Comparison of ENCODE assay signal across 41 mouse cellular contexts in the genomic region with DNA sequence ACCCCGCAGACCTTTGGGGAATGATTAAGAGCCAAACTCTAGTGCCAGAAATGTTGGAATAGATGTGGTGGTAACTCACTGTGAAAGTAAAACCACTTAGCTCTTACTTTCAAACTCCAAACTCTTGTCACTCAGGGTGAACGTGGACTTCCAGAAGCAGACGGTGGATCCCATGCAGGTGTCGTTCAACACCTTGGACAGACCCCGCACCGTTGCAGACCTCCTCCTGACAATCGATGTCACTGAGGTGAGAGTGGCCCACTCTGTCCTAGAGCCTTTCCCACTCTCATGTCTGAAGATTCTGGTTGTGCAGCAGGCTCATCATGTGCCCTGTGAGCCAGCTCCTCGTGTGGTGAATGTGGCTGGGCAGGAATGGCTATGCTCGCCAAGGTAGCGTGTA. TPM values are rescaled to one million over a fixed set of nuclear protein-coding genes. Genes with fewer than 3 reads are reported as not detected.
"Had no signal": no experiment of that assay in that cellular context is flagged by ENCODE, and none has a peak within 500 bp of the region (broad histone marks: within the 10 kb centered on the region; RNA-seq: fewer than 3 reads in every experiment).

No protein-coding gene starts in this region.

- H3K4me3 ChIP-seq: heart, embryonic 10.5 days; heart, embryonic 12.5 days; heart, embryonic 13.5 days; heart, embryonic 15.5 days; hindbrain, embryonic 10.5 days; hindbrain, embryonic 12.5 days; hindbrain, embryonic 13.5 days; hindbrain, embryonic 15.5 days; intestine, embryonic 15.5 days; kidney, embryonic 15.5 days; layer of hippocampus, adult 2 months had no signal

- H3K4me1 ChIP-seq: heart, embryonic 10.5 days; heart, embryonic 12.5 days; heart, embryonic 13.5 days; heart, embryonic 15.5 days; hindbrain, embryonic 10.5 days; hindbrain, embryonic 12.5 days; hindbrain, embryonic 13.5 days; hindbrain, embryonic 15.5 days; intestine, embryonic 15.5 days had no signal

- H3K9me3 ChIP-seq: heart, embryonic 10.5 days; heart, embryonic 12.5 days; heart, embryonic 13.5 days; heart, embryonic 15.5 days; hindbrain, embryonic 10.5 days; hindbrain, embryonic 12.5 days; hindbrain, embryonic 13.5 days; hindbrain, embryonic 15.5 days; intestine, embryonic 15.5 days; kidney, embryonic 15.5 days had no signal

- H3K27ac ChIP-seq: heart, embryonic 10.5 days; heart, embryonic 13.5 days; heart, embryonic 15.5 days; hindbrain, embryonic 10.5 days; hindbrain, embryonic 12.5 days; hindbrain, embryonic 13.5 days; hindbrain, embryonic 14.5 days; hindbrain, embryonic 15.5 days; hindbrain, postnatal 0 days; intestine, embryonic 15.5 days; kidney, embryonic 15.5 days; kidney, postnatal 0 days; layer of hippocampus, adult 2 months had no signal

- H3K9ac ChIP-seq: heart, embryonic 12.5 days; heart, embryonic 13.5 days; heart, embryonic 15.5 days; hindbrain, embryonic 12.5 days; hindbrain, embryonic 13.5 days; hindbrain, embryonic 14.5 days; hindbrain, embryonic 15.5 days; intestine, embryonic 15.5 days; kidney, embryonic 15.5 days had no signal

- DNase-seq: heart, postnatal 10 days; heart, postnatal 14 days; heart, postnatal 4 days; kidney, adult 11 months; kidney, adult 18-20 months; kidney, adult 2 months; kidney, adult 8-10 months; kidney, adult 9 months; kidney, postnatal 10 days; kidney, postnatal 14 days; kidney, postnatal 25 days; kidney, postnatal 36 days; layer of hippocampus, adult 9-11 months; layer of hippocampus, postnatal 36 days had no signal

- H3K36me3 ChIP-seq: heart, embryonic 10.5 days; heart, embryonic 12.5 days; heart, embryonic 13.5 days; heart, embryonic 15.5 days; hindbrain, embryonic 10.5 days; hindbrain, embryonic 12.5 days; hindbrain, embryonic 13.5 days; hindbrain, embryonic 15.5 days; intestine, embryonic 15.5 days; kidney, embryonic 15.5 days had no signal

- H3K27me3 ChIP-seq: heart, embryonic 15.5 days; hindbrain, embryonic 12.5 days; hindbrain, embryonic 13.5 days; hindbrain, embryonic 15.5 days; intestine, embryonic 15.5 days; kidney, embryonic 15.5 days had no signal

RNA-seq across cellular contexts. Expression of a gene that starts 58.1 kb away (rescaled TPM):
- total RNA-seq: hematopoietic stem cell, adult 5-6 weeks; layer of hippocampus, adult 2 months; layer of hippocampus, adult 8-10 months; layer of hippocampus, postnatal 10 days; layer of hippocampus, postnatal 25 days; layer of hippocampus, postnatal 36 days had no signal
- polyA plus RNA-seq: hindbrain, embryonic 10.5 days; hindbrain, embryonic 11.5 days; hindbrain, embryonic 12.5 days; hindbrain, embryonic 13.5 days; hindbrain, embryonic 14.5 days; hindbrain, embryonic 15.5 days; hindbrain, embryonic 16.5 days; hindbrain, postnatal 0 days; inflammation-experienced regulatory T-cells, adult 6 months; intestine, embryonic 14.5 days; intestine, embryonic 15.5 days; intestine, embryonic 16.5 days; intestine, postnatal 0 days; kidney, adult 2 months; kidney, embryonic 14.5 days; kidney, embryonic 15.5 days; kidney, embryonic 16.5 days; kidney, postnatal 0 days; large intestine, adult 2 months had no signal
